Mouse (Mus musculus) midbrain, embryonic 13.5 days (tissue): ENCODE data around the gene Akap5. TPM values are rescaled to one million over a fixed set of nuclear protein-coding genes. Genes with fewer than 3 reads are reported as not detected.

Experiments
- ATAC-seq: fragments of 200-750 bp; cut with Nextera tagmentation; 2 replicates; pipeline ENCODE4 v1.8.0; 2017; ENCODE audit warnings: mild to moderate bottlenecking, moderate TSS enrichment, moderate library complexity
- H3K27ac ChIP-seq: fragments of 300-500 bp; sonication (generic); 2 replicates; pipeline ENCODE4 v1.5.1; 2015; ENCODE audit warnings: inconsistent platforms, mild to moderate bottlenecking, moderate library complexity
- H3K27me3 ChIP-seq: fragments of 300-500 bp; sonication (generic); 2 replicates; pipeline ENCODE4 v1.6.1; 2015; ENCODE audit warnings: mild to moderate bottlenecking, inconsistent platforms
- H3K36me3 ChIP-seq: fragments of 300-500 bp; sonication (generic); 2 replicates; pipeline ENCODE4 v1.6.1; 2015; ENCODE audit warnings: mild to moderate bottlenecking, inconsistent platforms
- H3K4me1 ChIP-seq: fragments of 300-500 bp; sonication (generic); replicated peaks from 2 replicates; pipeline ENCODE4 v1.6.1; 2015; ENCODE audit warnings: inconsistent platforms
- H3K4me2 ChIP-seq: fragments of 300-500 bp; sonication (generic); replicated peaks from 2 replicates; pipeline ENCODE4 v1.6.1; 2015; ENCODE audit warnings: moderate library complexity, mild to moderate bottlenecking, inconsistent platforms
- H3K4me3 ChIP-seq: fragments of 300-500 bp; sonication (generic); replicated peaks from 2 replicates; pipeline ENCODE4 v1.5.1; 2015; ENCODE audit warnings: mild to moderate bottlenecking, inconsistent platforms
- H3K9ac ChIP-seq: fragments of 300-500 bp; sonication (generic); replicated peaks from 2 replicates; pipeline ENCODE4 v1.6.1; 2015; ENCODE audit warnings: mild to moderate bottlenecking, inconsistent platforms
- H3K9me3 ChIP-seq: fragments of 300-500 bp; sonication (generic); 2 replicates; pipeline ENCODE4 v1.6.1; 2016; ENCODE audit warnings: mild to moderate bottlenecking, inconsistent platforms
- WGBS: fragments of 180-500 bp; shearing (Covaris S2); methylation state at CpG from one replicate; pipeline ENCODE4 v1.1.7; 2015; 5-methylcytosine and 5-hydroxymethylcytosine counted together
- polyA plus RNA-seq: library from polyadenylated mRNA; unstranded; fragments of >200 nt; fragmentation: Nextera tagmentation; extraction: Ambion mirVana; gene quantifications from 2 replicates; pipeline ENCODE4 v1.2.1, GENCODE M21; 2015

The Akap5 gene
- polyA plus RNA-seq, 1 experiment from 2014 or later, result 6.5 TPM

GRCm38 (mm10) chr12:76297830-76298229, 26.9 kb upstream of the Akap5 start:
- Histone ChIP-seq H3K4me2 (no peak overlapping the region), H3K4me1 (no peaks in the 10 kb centered on the region), H3K9me3 (no peaks in the 10 kb centered on the region), H3K36me3 (peaks cover 54% of the 10 kb centered on the region), H3K4me3 (no peak overlapping the region), H3K27ac (no peak overlapping the region), H3K27me3 (no peaks in the 10 kb centered on the region), H3K9ac (no peak overlapping the region)
- 86% methylated on average over 5 of the region's 5 CpGs for WGBS
- no peak for ATAC-seq

- no peaks in the 10 kb centered on the region for H3K4me1 ChIP-seq
- no peak overlapping the region for H3K27ac ChIP-seq
- no peak for ATAC-seq
- H3K36me3 ChIP-seq, result peaks cover 54% of the 10 kb centered on the region
- no peaks in the 10 kb centered on the region for H3K27me3 ChIP-seq
- no peak overlapping the region for H3K4me3 ChIP-seq
- no peak overlapping the region for H3K9ac ChIP-seq
- H3K9me3 ChIP-seq, result no peaks in the 10 kb centered on the region
- 96% methylated on average over 9 of the region's 9 CpGs for WGBS
- no peak overlapping the region for H3K4me2 ChIP-seq
Measured at GRCm38 (mm10) chr12:76299361-76299906, 25.3 kb upstream of the Akap5 start.

GRCm38 (mm10) chr12:76300367-76300766, 24.3 kb upstream of the Akap5 start:
- H3K4me1 ChIP-seq, result no peaks in the 10 kb centered on the region
- WGBS, result 92% methylated on average over 10 of the region's 10 CpGs
- H3K27ac ChIP-seq, result no peak overlapping the region
- H3K4me3 ChIP-seq, result no peak overlapping the region
- no peak overlapping the region for H3K4me2 ChIP-seq
- ATAC-seq, result no peak
- no peaks in the 10 kb centered on the region for H3K27me3 ChIP-seq
- no peaks in the 10 kb centered on the region for H3K9me3 ChIP-seq
- no peak overlapping the region for H3K9ac ChIP-seq
- H3K36me3 ChIP-seq, result peaks cover 59% of the 10 kb centered on the region

- Histone ChIP-seq H3K9me3 (no peaks in the 10 kb centered on the region), H3K9ac (no peak overlapping the region), H3K4me2 (no peak overlapping the region), H3K27me3 (no peaks in the 10 kb centered on the region), H3K4me3 (no peak overlapping the region), H3K4me1 (peaks cover 18% of the 10 kb centered on the region), H3K27ac (no peak overlapping the region), H3K36me3 (peaks cover 44% of the 10 kb centered on the region)
- ATAC-seq, result no peak
- WGBS, result 93% methylated on average over 11 of the region's 11 CpGs
Measured at GRCm38 (mm10) chr12:76303474-76303873, 21.2 kb upstream of the Akap5 start.

GRCm38 (mm10) chr12:76304199-76304598, 20.5 kb upstream of the Akap5 start:
- no peaks in the 10 kb centered on the region for H3K9me3 ChIP-seq
- no peak overlapping the region for H3K4me2 ChIP-seq
- H3K4me1 ChIP-seq, result peaks cover 19% of the 10 kb centered on the region
- no peak overlapping the region; the same call in 1 of the 2 replicates for H3K9ac ChIP-seq
- no peak overlapping the region for H3K27ac ChIP-seq
- ATAC-seq, result no peak
- H3K4me3 ChIP-seq, result no peak overlapping the region
- WGBS, result 86% methylated on average over 4 of the region's 4 CpGs
- no peaks in the 10 kb centered on the region for H3K27me3 ChIP-seq
- peaks cover 38% of the 10 kb centered on the region for H3K36me3 ChIP-seq

GRCm38 (mm10) chr12:76305107-76305506, 19.6 kb upstream of the Akap5 start:
- peaks cover 19% of the 10 kb centered on the region for H3K4me1 ChIP-seq
- ATAC-seq, result no peak
- 91% methylated on average over 8 of the region's 8 CpGs for WGBS

GRCm38 (mm10) chr12:76306852-76307561, 17.7 kb upstream of the Akap5 start:
- no peak for ATAC-seq
- no peaks in the 10 kb centered on the region for H3K27me3 ChIP-seq
- H3K27ac ChIP-seq, result peak overlapping the region; percentile 25; the same call in 1 of the 2 replicates
- H3K9ac ChIP-seq, result no peak overlapping the region
- no peak overlapping the region for H3K4me3 ChIP-seq
- no peak overlapping the region for H3K4me2 ChIP-seq
- H3K36me3 ChIP-seq, result peaks cover 37% of the 10 kb centered on the region
- no peaks in the 10 kb centered on the region for H3K9me3 ChIP-seq
- 77% methylated on average over 9 of the region's 9 CpGs for WGBS
- H3K4me1 ChIP-seq, result peaks cover 19% of the 10 kb centered on the region

More at GRCm38 (mm10) chr12:76305107-76305506, 19.6 kb upstream of the Akap5 start:
- H3K4me3 ChIP-seq, result no peak overlapping the region
- peaks cover 31% of the 10 kb centered on the region for H3K36me3 ChIP-seq
- H3K9ac ChIP-seq, result no peak overlapping the region
- no peak overlapping the region for H3K27ac ChIP-seq
- no peaks in the 10 kb centered on the region for H3K9me3 ChIP-seq
- no peaks in the 10 kb centered on the region for H3K27me3 ChIP-seq
- H3K4me2 ChIP-seq, result no peak overlapping the region

GRCm38 (mm10) chr12:76307964-76308363, 16.7 kb upstream of the Akap5 start:
- no peak overlapping the region for H3K9ac ChIP-seq
- ATAC-seq, result 0 out of 2 replicates have a peak, but pooled peaks have one; percentile 37
- peak overlapping the region; percentile 10; the same call in 1 of the 2 replicates for H3K27ac ChIP-seq
- peaks cover 19% of the 10 kb centered on the region for H3K4me1 ChIP-seq
- no peaks in the 10 kb centered on the region for H3K27me3 ChIP-seq
- H3K4me3 ChIP-seq, result no peak overlapping the region
- no peaks in the 10 kb centered on the region for H3K9me3 ChIP-seq
- WGBS, result 54% methylated on average over 9 of the region's 9 CpGs
- no peak overlapping the region for H3K4me2 ChIP-seq
- peaks cover 44% of the 10 kb centered on the region for H3K36me3 ChIP-seq

- 89% methylated on average over 5 of the region's 5 CpGs for WGBS
- H3K4me1 ChIP-seq, result peaks cover 19% of the 10 kb centered on the region
- ATAC-seq, result no peak
- H3K4me3 ChIP-seq, result no peak overlapping the region
- no peak overlapping the region for H3K4me2 ChIP-seq
- no peaks in the 10 kb centered on the region for H3K9me3 ChIP-seq
- H3K27me3 ChIP-seq, result no peaks in the 10 kb centered on the region
- no peak overlapping the region for H3K9ac ChIP-seq
- H3K36me3 ChIP-seq, result peaks cover 43% of the 10 kb centered on the region
- 0 out of 2 replicates have a peak overlapping the region, but pooled peaks have one; percentile 21 for H3K27ac ChIP-seq
Measured at GRCm38 (mm10) chr12:76308436-76308835, 16.3 kb upstream of the Akap5 start.

- no peak overlapping the region for H3K4me3 ChIP-seq
- WGBS, result 95% methylated on average over 6 of the region's 6 CpGs
Measured at GRCm38 (mm10) chr12:76310007-76310406, 14.7 kb upstream of the Akap5 start.

GRCm38 (mm10) chr12:76310633-76311032, 14.1 kb upstream of the Akap5 start:
- Histone ChIP-seq H3K36me3 (peaks cover 45% of the 10 kb centered on the region), H3K4me2 (no peak overlapping the region), H3K4me1 (peaks cover 19% of the 10 kb centered on the region), H3K4me3 (no peak overlapping the region), H3K9me3 (no peaks in the 10 kb centered on the region), H3K27ac (no peak overlapping the region), H3K27me3 (no peaks in the 10 kb centered on the region), H3K9ac (no peak overlapping the region)
- 79% methylated on average over 6 of the region's 6 CpGs for WGBS
- ATAC-seq, result no peak

More at GRCm38 (mm10) chr12:76310007-76310406, 14.7 kb upstream of the Akap5 start:
- Histone ChIP-seq H3K9me3 (no peaks in the 10 kb centered on the region), H3K9ac (no peak overlapping the region), H3K27me3 (no peaks in the 10 kb centered on the region), H3K36me3 (peaks cover 44% of the 10 kb centered on the region), H3K4me2 (no peak overlapping the region), H3K27ac (no peak overlapping the region), H3K4me1 (peaks cover 19% of the 10 kb centered on the region)
- ATAC-seq, result no peak

- no peak for ATAC-seq
- H3K27me3 ChIP-seq, result no peaks in the 10 kb centered on the region
- no peak overlapping the region for H3K27ac ChIP-seq
- 95% methylated on average over 9 of the region's 9 CpGs for whole genome bisulfite sequencing
- no peak overlapping the region for H3K4me3 ChIP-seq
- no peak overlapping the region for H3K4me2 ChIP-seq
- H3K9me3 ChIP-seq, result no peaks in the 10 kb centered on the region
- H3K36me3 ChIP-seq, result peaks cover 43% of the 10 kb centered on the region
- peaks cover 19% of the 10 kb centered on the region for H3K4me1 ChIP-seq
- no peak overlapping the region for H3K9ac ChIP-seq
Measured at GRCm38 (mm10) chr12:76311227-76311626, 13.5 kb upstream of the Akap5 start.
